Mouse (Mus musculus): ENCODE measurements around the gene Bnc1. TPM values are rescaled to one million over a fixed set of nuclear protein-coding genes. Genes with fewer than 3 reads are reported as not detected.

The Bnc1 gene
- total and polyA plus RNA-seq, 2 experiments = 0.04 to 0.09 TPM

GRCm38 (mm10) chr7:81991611-81992061 is 456 bp downstream of the Bnc1 start:
- Histone ChIP-seq H3K4me1 (ENCODE audit: control insufficient read depth, insufficient read depth, low read length) (no peaks in the 10 kb centered on the region), H3K79me2 (ENCODE audit: control insufficient read depth, insufficient read depth, low read length) (no peaks in the 10 kb centered on the region), H3K27ac (replicated peaks; ENCODE audit: insufficient read depth, low read depth, low read length) (no peak overlapping the region), H3K27me3 (ENCODE audit: control insufficient read depth, insufficient read depth, low read length) (peaks cover 35% of the 10 kb centered on the region), H3K36me3 (ENCODE audit: control insufficient read depth, insufficient read depth, low read length) (no peaks in the 10 kb centered on the region), H3K4me3 (ENCODE audit: insufficient read depth, low read depth, low read length) (no peak overlapping the region), H3K9ac (ENCODE audit: low read depth, low read length) (no peak overlapping the region)
- no peak for TF ChIP-seq CTCF (IDR thresholded peaks at IDR 0.05; ENCODE audit: low read depth, low read length)
- TF ChIP-seq POLR2A (IDR thresholded peaks at IDR 0.05; ENCODE audit: extremely low read depth, insufficient read depth, low read length) = no peak
- DNase-seq (ENCODE audit: extremely low read depth, low read depth, low spot score) = no peak
- 4% methylated on average over 36 of the region's 36 CpGs for WGBS

- 7% methylated on average over 12 of the region's 12 CpGs for WGBS
- no peak overlapping the region for H3K9ac ChIP-seq (ENCODE audit: low read depth, low read length)
Measured at GRCm38 (mm10) chr7:81991116-81991515, 976 bp downstream of the Bnc1 start.

GRCm38 (mm10) chr7:81983651-81984050 is 8.4 kb downstream of the Bnc1 start:
- Histone ChIP-seq H3K4me1 (ENCODE audit: control insufficient read depth, insufficient read depth, low read length) (no peaks in the 10 kb centered on the region), H3K9ac (ENCODE audit: low read depth, low read length) (no peak overlapping the region), H3K27ac (replicated peaks; ENCODE audit: insufficient read depth, low read depth, low read length) (no peak overlapping the region), H3K27me3 (ENCODE audit: control insufficient read depth, insufficient read depth, low read length) (no peaks in the 10 kb centered on the region; the same call in 1 of the 2 replicates), H3K79me2 (ENCODE audit: control insufficient read depth, insufficient read depth, low read length) (no peaks in the 10 kb centered on the region), H3K36me3 (ENCODE audit: control insufficient read depth, insufficient read depth, low read length) (no peaks in the 10 kb centered on the region), H3K4me3 (ENCODE audit: insufficient read depth, low read depth, low read length) (no peak overlapping the region)
- no peak for TF ChIP-seq CTCF (IDR thresholded peaks at IDR 0.05; ENCODE audit: low read depth, low read length)
- TF ChIP-seq POLR2A (IDR thresholded peaks at IDR 0.05; ENCODE audit: extremely low read depth, insufficient read depth, low read length) = no peak
- 76% methylated on average over 6 of the region's 6 CpGs for WGBS
- no peak for DNase-seq (ENCODE audit: extremely low read depth, low read depth, low spot score)

More at GRCm38 (mm10) chr7:81991116-81991515, 976 bp downstream of the Bnc1 start:
- Histone ChIP-seq H3K4me3 (ENCODE audit: insufficient read depth, low read depth, low read length) (no peak overlapping the region), H3K36me3 (ENCODE audit: control insufficient read depth, insufficient read depth, low read length) (no peaks in the 10 kb centered on the region), H3K27me3 (ENCODE audit: control insufficient read depth, insufficient read depth, low read length) (peaks cover 34% of the 10 kb centered on the region), H3K4me1 (ENCODE audit: control insufficient read depth, insufficient read depth, low read length) (no peaks in the 10 kb centered on the region), H3K79me2 (ENCODE audit: control insufficient read depth, insufficient read depth, low read length) (no peaks in the 10 kb centered on the region), H3K27ac (replicated peaks; ENCODE audit: insufficient read depth, low read depth, low read length) (no peak overlapping the region)
- no peak for DNase-seq (ENCODE audit: extremely low read depth, low read depth, low spot score)
- TF ChIP-seq CTCF (IDR thresholded peaks at IDR 0.05; ENCODE audit: low read depth, low read length) = no peak
- no peak for TF ChIP-seq POLR2A (IDR thresholded peaks at IDR 0.05; ENCODE audit: extremely low read depth, insufficient read depth, low read length)

GRCm38 (mm10) chr7:81978304-81978703 is 13.8 kb downstream of the Bnc1 start:
- Histone ChIP-seq H3K9ac (ENCODE audit: low read depth, low read length) (no peak overlapping the region), H3K4me3 (ENCODE audit: insufficient read depth, low read depth, low read length) (no peak overlapping the region), H3K27ac (replicated peaks; ENCODE audit: insufficient read depth, low read depth, low read length) (no peak overlapping the region), H3K79me2 (ENCODE audit: control insufficient read depth, insufficient read depth, low read length) (no peaks in the 10 kb centered on the region), H3K27me3 (ENCODE audit: control insufficient read depth, insufficient read depth, low read length) (no peaks in the 10 kb centered on the region), H3K36me3 (ENCODE audit: control insufficient read depth, insufficient read depth, low read length) (no peaks in the 10 kb centered on the region), H3K4me1 (ENCODE audit: control insufficient read depth, insufficient read depth, low read length) (no peaks in the 10 kb centered on the region)
- DNase-seq (ENCODE audit: extremely low read depth, low read depth, low spot score) = no peak
- no peak for TF ChIP-seq POLR2A (IDR thresholded peaks at IDR 0.05; ENCODE audit: extremely low read depth, insufficient read depth, low read length)
- TF ChIP-seq CTCF (IDR thresholded peaks at IDR 0.05; ENCODE audit: low read depth, low read length) = no peak
- 76% methylated on average over 8 of the region's 8 CpGs for WGBS

GRCm38 (mm10) chr7:81974616-81975015 is 17.5 kb downstream of the Bnc1 start:
- DNase-seq (ENCODE audit: extremely low read depth, low read depth, low spot score) = no peak
- no peak for TF ChIP-seq POLR2A (IDR thresholded peaks at IDR 0.05; ENCODE audit: extremely low read depth, insufficient read depth, low read length)
- no peak for TF ChIP-seq CTCF (IDR thresholded peaks at IDR 0.05; ENCODE audit: low read depth, low read length)
- Histone ChIP-seq H3K4me1 (ENCODE audit: control insufficient read depth, insufficient read depth, low read length) (no peaks in the 10 kb centered on the region), H3K27me3 (ENCODE audit: control insufficient read depth, insufficient read depth, low read length) (no peaks in the 10 kb centered on the region), H3K4me3 (ENCODE audit: insufficient read depth, low read depth, low read length) (no peak overlapping the region), H3K79me2 (ENCODE audit: control insufficient read depth, insufficient read depth, low read length) (no peaks in the 10 kb centered on the region), H3K9ac (ENCODE audit: low read depth, low read length) (no peak overlapping the region), H3K36me3 (ENCODE audit: control insufficient read depth, insufficient read depth, low read length) (no peaks in the 10 kb centered on the region), H3K27ac (replicated peaks; ENCODE audit: insufficient read depth, low read depth, low read length) (no peak overlapping the region)
- 90% methylated on average over 10 of the region's 10 CpGs for WGBS

GRCm38 (mm10) chr7:81973939-81974338 is 18.2 kb downstream of the Bnc1 start:
- Histone ChIP-seq H3K4me3 (ENCODE audit: insufficient read depth, low read depth, low read length) (no peak overlapping the region), H3K36me3 (ENCODE audit: control insufficient read depth, insufficient read depth, low read length) (no peaks in the 10 kb centered on the region), H3K79me2 (ENCODE audit: control insufficient read depth, insufficient read depth, low read length) (no peaks in the 10 kb centered on the region), H3K9ac (ENCODE audit: low read depth, low read length) (no peak overlapping the region), H3K4me1 (ENCODE audit: control insufficient read depth, insufficient read depth, low read length) (no peaks in the 10 kb centered on the region), H3K27ac (replicated peaks; ENCODE audit: insufficient read depth, low read depth, low read length) (no peak overlapping the region), H3K27me3 (ENCODE audit: control insufficient read depth, insufficient read depth, low read length) (no peaks in the 10 kb centered on the region)
- TF ChIP-seq CTCF (IDR thresholded peaks at IDR 0.05; ENCODE audit: low read depth, low read length) (no peak), POLR2A (IDR thresholded peaks at IDR 0.05; ENCODE audit: extremely low read depth, insufficient read depth, low read length) (no peak)
- whole genome bisulfite sequencing = 90% methylated on average over 12 of the region's 12 CpGs
- DNase-seq (ENCODE audit: extremely low read depth, low read depth, low spot score) = no peak

Measured in liver, adult 2 months (tissue).